Mouse (Mus musculus) kidney, embryonic 15.5 days (tissue): ENCODE measurements around the gene Mprip. TPM values are rescaled to one million over a fixed set of nuclear protein-coding genes. Genes with fewer than 3 reads are reported as not detected.
A peak's percentile ranks its signal among the peaks of the same experiment; 100 is the strongest.

Experiments
- ATAC-seq: fragments of 200-750 bp; cut with Nextera tagmentation; replicated peaks from 2 replicates; pipeline ENCODE4 v1.8.0; 2017; ENCODE audit warnings: moderate TSS enrichment; ENCODE audit not compliant: low FRiP score
- H3K27ac ChIP-seq: fragments of 300-500 bp; sonication (generic); 2 replicates; pipeline ENCODE4 v1.5.1; 2015; ENCODE audit warnings: mild to moderate bottlenecking, inconsistent platforms
- H3K27me3 ChIP-seq: fragments of 300-500 bp; sonication (generic); 2 replicates; pipeline ENCODE4 v1.6.1; 2015; ENCODE audit warnings: inconsistent platforms
- H3K36me3 ChIP-seq: fragments of 300-500 bp; sonication (generic); 2 replicates; pipeline ENCODE4 v1.6.1; 2015; ENCODE audit warnings: inconsistent platforms
- H3K4me1 ChIP-seq: fragments of 300-500 bp; sonication (generic); 2 replicates; pipeline ENCODE4 v1.6.1; 2015; ENCODE audit warnings: inconsistent platforms
- H3K4me2 ChIP-seq: fragments of 300-500 bp; sonication (generic); 2 replicates; pipeline ENCODE4 v1.6.1; 2015; ENCODE audit warnings: moderate library complexity, mild to moderate bottlenecking, inconsistent platforms
- H3K4me3 ChIP-seq: fragments of 300-500 bp; sonication (generic); replicated peaks from 2 replicates; pipeline ENCODE4 v1.5.1; 2015; ENCODE audit warnings: mild to moderate bottlenecking, inconsistent platforms
- H3K9ac ChIP-seq: fragments of 300-500 bp; sonication (generic); 2 replicates; pipeline ENCODE4 v1.6.1; 2015; ENCODE audit warnings: mild to moderate bottlenecking, inconsistent platforms
- H3K9me3 ChIP-seq: fragments of 300-500 bp; sonication (generic); replicated peaks from 2 replicates; pipeline ENCODE4 v1.6.1; 2016; ENCODE audit warnings: inconsistent platforms
- WGBS: fragments of 180-500 bp; shearing (Covaris S2); methylation state at CpG from one replicate; pipeline ENCODE4 v1.1.7; 2015; ENCODE audit warnings: mixed read lengths; 5-methylcytosine and 5-hydroxymethylcytosine counted together
- polyA plus RNA-seq: library from polyadenylated mRNA; unstranded; fragments of >200 nt; fragmentation: Nextera tagmentation; extraction: Ambion mirVana; gene quantifications from 2 replicates; pipeline ENCODE4 v1.2.1, GENCODE M21; 2015

The Mprip gene
- polyA plus RNA-seq, 1 experiment from 2014 or later = 46.7 TPM

DNA sequence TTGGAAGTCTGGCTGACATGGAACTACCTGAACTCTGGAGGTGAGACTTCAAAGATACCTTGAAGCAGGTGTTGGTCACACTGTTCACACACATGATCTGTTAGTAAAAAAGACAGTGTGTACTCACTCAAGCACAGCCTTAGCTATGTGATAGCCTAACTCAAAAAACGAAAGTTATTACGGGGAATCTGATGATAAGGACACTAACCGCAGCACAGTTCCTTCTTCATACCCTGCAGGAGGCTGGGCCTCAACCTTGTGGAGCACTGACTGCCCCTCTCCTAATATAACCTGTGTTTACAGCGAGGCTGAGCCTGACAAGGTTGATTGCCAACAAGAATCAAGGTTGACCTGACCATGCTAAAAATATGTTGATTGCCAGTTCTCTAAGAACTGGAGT lies 113.4 kb downstream of the Mprip start:
- Histone ChIP-seq H3K9ac (no peak overlapping the region), H3K36me3 (peaks cover 92% of the 10 kb centered on the region), H3K27ac (no peak overlapping the region), H3K27me3 (no peaks in the 10 kb centered on the region), H3K4me3 (no peak overlapping the region), H3K9me3 (no peaks in the 10 kb centered on the region), H3K4me1 (no peaks in the 10 kb centered on the region), H3K4me2 (no peak overlapping the region)
- no peak for ATAC-seq
- WGBS = 88% methylated on average over 4 of the region's 4 CpGs

DNA sequence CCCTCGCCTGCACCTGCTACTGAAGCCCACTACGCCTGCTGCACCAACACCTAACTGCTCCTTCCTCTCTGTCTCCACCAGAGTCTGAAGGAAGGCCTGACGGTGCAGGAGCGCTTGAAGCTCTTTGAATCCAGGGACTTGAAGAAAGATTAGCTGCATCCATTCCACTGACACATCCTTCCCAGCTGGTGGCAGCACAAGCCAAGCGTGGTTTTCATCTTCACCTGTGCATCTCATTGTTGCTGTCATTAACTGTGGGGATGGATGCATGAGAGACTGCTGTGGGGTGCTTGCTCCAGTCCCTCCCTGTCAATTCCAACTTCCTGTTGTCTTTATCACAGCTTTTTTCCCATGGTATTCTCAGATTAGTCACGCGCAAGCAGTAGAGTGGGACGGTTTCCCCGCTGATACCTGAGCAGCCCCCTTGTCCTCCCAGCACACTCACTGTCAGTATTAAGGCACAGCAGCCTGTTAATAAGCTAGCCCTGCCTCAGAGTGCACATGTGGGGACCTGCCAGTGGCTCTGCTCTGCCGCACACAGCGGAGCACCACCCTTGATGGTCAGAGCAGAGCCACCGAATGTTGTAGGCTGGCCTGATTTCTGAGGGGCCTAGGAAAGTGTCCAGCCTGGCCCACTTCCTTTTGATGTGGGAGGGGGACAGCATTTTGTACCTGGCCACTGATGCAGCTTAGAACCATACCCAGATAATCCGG lies 114.5 kb downstream of the Mprip start:
- WGBS = 79% methylated on average over 13 of the region's 13 CpGs
- no peaks in the 10 kb centered on the region for H3K27me3 ChIP-seq
- no peak overlapping the region for H3K4me2 ChIP-seq
- H3K9ac ChIP-seq = no peak overlapping the region
- no peaks in the 10 kb centered on the region for H3K4me1 ChIP-seq
- ATAC-seq = no peak
- H3K4me3 ChIP-seq = no peak overlapping the region
- no peak overlapping the region for H3K27ac ChIP-seq
- H3K36me3 ChIP-seq = peaks cover 81% of the 10 kb centered on the region
- H3K9me3 ChIP-seq = no peaks in the 10 kb centered on the region

DNA sequence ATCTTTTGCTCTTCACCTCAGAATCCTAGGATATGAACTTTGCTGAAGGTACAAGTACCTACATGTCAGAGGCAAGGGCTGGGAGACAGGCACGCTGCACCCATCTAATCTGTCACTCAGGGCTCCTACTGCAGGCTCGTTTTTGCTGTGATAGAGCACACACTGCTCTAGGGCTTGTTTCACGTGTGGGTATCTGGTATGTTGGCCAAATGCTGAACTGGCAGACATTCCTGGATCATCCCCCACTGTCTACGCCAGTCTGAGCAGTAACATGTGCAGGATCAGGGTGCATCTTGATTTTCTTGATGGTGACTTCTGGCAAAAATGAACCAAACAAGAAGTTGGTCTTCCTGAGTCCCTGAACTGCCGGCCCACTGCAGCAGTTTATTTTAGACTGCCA lies 116.2 kb downstream of the Mprip start:
- peaks cover 64% of the 10 kb centered on the region for H3K36me3 ChIP-seq
- WGBS = 88% methylated on average over 5 of the region's 5 CpGs
- H3K9me3 ChIP-seq = no peaks in the 10 kb centered on the region
- no peak overlapping the region for H3K4me2 ChIP-seq
- no peak for ATAC-seq
- no peak overlapping the region for H3K27ac ChIP-seq
- no peak overlapping the region for H3K4me3 ChIP-seq
- no peak overlapping the region for H3K9ac ChIP-seq
- no peaks in the 10 kb centered on the region for H3K4me1 ChIP-seq
- H3K27me3 ChIP-seq = no peaks in the 10 kb centered on the region

DNA sequence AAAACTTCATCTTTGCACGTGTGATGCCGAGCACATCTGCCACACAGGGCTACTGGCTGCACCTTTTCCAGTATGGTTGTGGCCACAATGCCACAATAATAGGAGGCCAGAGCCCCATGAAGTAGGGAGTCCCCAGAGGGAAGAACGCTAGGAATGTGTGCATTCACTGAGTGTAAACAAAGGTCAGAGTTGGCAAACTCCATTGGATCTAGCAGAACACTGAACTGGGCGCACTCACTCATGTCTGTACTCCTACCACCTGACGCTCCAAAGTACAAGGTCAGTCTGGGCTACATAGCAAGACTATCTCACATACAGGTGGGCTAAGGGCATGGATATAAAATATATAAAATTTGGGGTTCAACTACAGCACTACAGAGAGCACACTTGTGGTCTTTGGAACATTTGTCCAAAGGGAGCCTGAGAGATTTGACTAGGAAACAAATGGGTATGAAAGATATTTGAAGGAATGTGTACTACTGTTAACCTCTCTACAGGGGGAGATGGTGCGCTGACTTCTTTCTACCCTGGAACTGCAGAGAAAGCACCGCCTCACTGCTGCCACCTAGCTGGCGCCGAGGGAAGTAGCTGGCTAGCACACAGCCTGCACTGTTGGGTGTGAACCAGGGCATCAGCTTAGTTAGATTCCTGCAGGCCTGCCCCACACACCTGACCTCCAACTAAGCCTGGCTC lies 117.2 kb downstream of the Mprip start:
- no peak overlapping the region for H3K4me2 ChIP-seq
- H3K4me1 ChIP-seq = no peaks in the 10 kb centered on the region
- WGBS = 57% methylated on average over 9 of the region's 9 CpGs
- no peak overlapping the region for H3K27ac ChIP-seq
- no peak overlapping the region for H3K9ac ChIP-seq
- ATAC-seq = peak; percentile 49
- peaks cover 54% of the 10 kb centered on the region for H3K36me3 ChIP-seq
- H3K9me3 ChIP-seq = no peaks in the 10 kb centered on the region
- H3K4me3 ChIP-seq = no peak overlapping the region
- no peaks in the 10 kb centered on the region for H3K27me3 ChIP-seq

DNA sequence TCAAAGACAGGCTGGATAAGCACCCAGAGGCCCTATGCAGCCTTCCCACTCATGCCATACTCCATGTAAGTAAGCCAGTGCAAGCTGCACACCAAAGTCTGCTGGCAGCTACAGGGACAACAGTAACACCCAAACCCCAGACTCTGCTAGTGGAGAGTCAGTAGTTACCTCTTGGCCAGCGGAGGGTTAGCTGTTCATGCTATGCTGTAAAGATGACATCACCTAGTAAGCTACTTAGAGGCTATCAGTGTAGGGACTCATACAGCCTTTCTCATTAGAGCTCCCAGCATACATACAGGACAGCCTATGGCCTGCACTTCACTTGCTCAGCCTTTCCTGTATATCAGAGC lies 117.7 kb downstream of the Mprip start:
- ATAC-seq = no peak
- peaks cover 49% of the 10 kb centered on the region for H3K36me3 ChIP-seq
- no peaks in the 10 kb centered on the region for H3K4me1 ChIP-seq
- H3K27ac ChIP-seq = no peak overlapping the region
- WGBS = 79% methylated on average over 1 of the region's 1 CpGs
- no peaks in the 10 kb centered on the region for H3K27me3 ChIP-seq
- no peak overlapping the region for H3K9ac ChIP-seq
- no peak overlapping the region for H3K4me2 ChIP-seq
- no peaks in the 10 kb centered on the region for H3K9me3 ChIP-seq
- no peak overlapping the region for H3K4me3 ChIP-seq

DNA sequence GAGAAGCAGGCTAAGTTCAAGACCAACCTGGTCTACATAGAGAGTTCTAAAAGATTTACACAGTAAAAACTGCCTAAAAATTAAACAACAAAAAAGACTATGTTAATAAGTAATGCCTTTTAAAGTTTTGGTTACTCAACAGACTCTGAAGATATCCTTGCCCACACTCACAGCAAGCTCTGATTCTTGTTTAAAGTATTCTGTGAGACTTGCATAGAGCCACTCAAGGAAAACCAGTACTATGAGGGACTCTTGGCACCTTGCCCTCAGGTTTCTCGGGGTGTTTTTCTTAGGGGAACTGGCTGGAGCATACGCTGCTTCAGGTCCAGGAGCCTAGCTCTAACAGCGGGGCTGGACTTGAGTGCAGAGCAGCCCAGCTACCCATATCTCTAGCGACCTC lies 118.3 kb downstream of the Mprip start:
- WGBS = 78% methylated on average over 4 of the region's 4 CpGs
- H3K36me3 ChIP-seq = peaks cover 43% of the 10 kb centered on the region
- H3K4me2 ChIP-seq = no peak overlapping the region
- no peaks in the 10 kb centered on the region for H3K9me3 ChIP-seq
- H3K4me3 ChIP-seq = no peak overlapping the region
- no peaks in the 10 kb centered on the region for H3K27me3 ChIP-seq
- no peak overlapping the region for H3K9ac ChIP-seq
- ATAC-seq = no peak
- no peak overlapping the region for H3K27ac ChIP-seq
- H3K4me1 ChIP-seq = no peaks in the 10 kb centered on the region

DNA sequence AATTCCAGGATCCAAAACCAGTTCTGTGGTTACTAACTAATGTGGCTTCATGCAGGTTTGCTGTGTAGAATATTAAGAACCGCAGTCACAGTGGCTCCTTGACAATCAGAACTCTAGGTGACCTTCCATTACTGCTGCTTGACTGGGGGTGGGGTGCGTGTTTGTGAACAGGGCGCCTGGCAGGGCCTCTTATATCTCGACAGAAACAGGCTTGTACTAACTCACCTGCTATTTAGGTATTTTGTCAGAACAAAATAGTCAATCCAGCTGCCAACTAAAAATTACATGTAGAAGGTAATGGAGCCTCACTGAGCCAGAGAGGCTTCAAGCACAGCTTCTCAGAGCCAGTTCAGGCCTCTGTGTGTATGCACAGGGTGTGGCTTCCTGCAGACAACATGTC lies 119.1 kb downstream of the Mprip start:
- no peak for ATAC-seq
- H3K4me2 ChIP-seq = no peak overlapping the region
- H3K4me1 ChIP-seq = no peaks in the 10 kb centered on the region
- no peak overlapping the region for H3K27ac ChIP-seq
- no peak overlapping the region for H3K9ac ChIP-seq
- no peaks in the 10 kb centered on the region for H3K9me3 ChIP-seq
- no peaks in the 10 kb centered on the region for H3K27me3 ChIP-seq
- WGBS = 88% methylated on average over 4 of the region's 4 CpGs
- peaks cover 35% of the 10 kb centered on the region for H3K36me3 ChIP-seq
- H3K4me3 ChIP-seq = no peak overlapping the region

DNA sequence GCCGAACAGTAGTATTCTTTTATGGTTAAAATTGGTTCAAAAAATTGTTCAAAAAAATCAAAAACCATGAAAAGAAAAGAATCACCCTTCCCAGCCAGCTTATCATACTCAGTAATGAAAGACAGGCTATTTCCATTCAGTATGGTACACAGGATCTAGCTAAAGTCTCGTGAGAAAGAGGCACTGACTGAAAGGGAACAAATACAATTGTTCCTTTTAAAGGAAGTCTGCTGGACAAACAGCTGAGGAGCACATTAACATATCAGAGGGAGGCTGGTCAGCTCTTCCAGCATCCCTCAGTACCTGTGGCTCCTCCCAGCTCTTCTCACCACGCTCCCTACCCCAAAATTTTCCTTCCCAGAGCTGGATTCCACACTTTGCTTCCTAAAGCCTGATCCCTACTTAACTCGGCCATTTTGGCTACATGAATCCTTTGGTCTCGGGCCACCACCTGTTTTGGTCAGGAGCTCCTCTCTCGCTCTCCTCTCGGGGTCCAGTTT lies 121.0 kb downstream of the Mprip start:
- 83% methylated on average over 7 of the region's 7 CpGs for WGBS
- ATAC-seq = no peak
- peaks cover 7% of the 10 kb centered on the region for H3K4me1 ChIP-seq

DNA sequence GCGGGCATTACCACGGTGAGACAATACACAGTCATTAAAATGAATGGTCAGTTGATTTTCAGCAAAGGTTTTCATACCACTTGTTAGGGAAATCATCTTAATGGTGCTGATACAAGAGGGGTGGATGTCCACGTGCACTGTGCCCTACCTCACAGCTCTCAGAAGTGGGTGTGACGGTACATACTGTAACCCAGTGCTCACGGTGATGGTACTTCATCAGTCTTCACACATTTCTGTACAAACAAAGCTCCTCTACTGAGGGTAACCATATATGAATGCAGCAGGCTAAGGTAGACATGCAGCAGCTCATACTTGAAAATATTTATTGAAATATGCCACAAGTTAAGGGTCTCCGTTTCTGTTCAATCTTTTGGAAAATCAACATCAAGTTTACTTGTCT lies 122.5 kb downstream of the Mprip start:
- H3K4me3 ChIP-seq = no peak overlapping the region
- H3K27ac ChIP-seq = no peak overlapping the region
- H3K4me2 ChIP-seq = no peak overlapping the region
- H3K9me3 ChIP-seq = no peaks in the 10 kb centered on the region
- no peak for ATAC-seq
- 0 out of 2 replicates have a peak, but pooled peaks cover 2% of the 10 kb centered on the region for H3K27me3 ChIP-seq
- peaks cover 13% of the 10 kb centered on the region for H3K4me1 ChIP-seq
- 87% methylated on average over 6 of the region's 6 CpGs for WGBS
- H3K9ac ChIP-seq = no peak overlapping the region
- H3K36me3 ChIP-seq = peaks cover 2% of the 10 kb centered on the region; the same call in 1 of the 2 replicates

More for the DNA sequence above, 121.0 kb downstream of the Mprip start:
- Histone ChIP-seq H3K9me3 (no peaks in the 10 kb centered on the region), H3K9ac (no peak overlapping the region), H3K36me3 (peaks cover 16% of the 10 kb centered on the region), H3K27me3 (no peaks in the 10 kb centered on the region), H3K4me2 (no peak overlapping the region), H3K4me3 (no peak overlapping the region), H3K27ac (no peak overlapping the region)

DNA sequence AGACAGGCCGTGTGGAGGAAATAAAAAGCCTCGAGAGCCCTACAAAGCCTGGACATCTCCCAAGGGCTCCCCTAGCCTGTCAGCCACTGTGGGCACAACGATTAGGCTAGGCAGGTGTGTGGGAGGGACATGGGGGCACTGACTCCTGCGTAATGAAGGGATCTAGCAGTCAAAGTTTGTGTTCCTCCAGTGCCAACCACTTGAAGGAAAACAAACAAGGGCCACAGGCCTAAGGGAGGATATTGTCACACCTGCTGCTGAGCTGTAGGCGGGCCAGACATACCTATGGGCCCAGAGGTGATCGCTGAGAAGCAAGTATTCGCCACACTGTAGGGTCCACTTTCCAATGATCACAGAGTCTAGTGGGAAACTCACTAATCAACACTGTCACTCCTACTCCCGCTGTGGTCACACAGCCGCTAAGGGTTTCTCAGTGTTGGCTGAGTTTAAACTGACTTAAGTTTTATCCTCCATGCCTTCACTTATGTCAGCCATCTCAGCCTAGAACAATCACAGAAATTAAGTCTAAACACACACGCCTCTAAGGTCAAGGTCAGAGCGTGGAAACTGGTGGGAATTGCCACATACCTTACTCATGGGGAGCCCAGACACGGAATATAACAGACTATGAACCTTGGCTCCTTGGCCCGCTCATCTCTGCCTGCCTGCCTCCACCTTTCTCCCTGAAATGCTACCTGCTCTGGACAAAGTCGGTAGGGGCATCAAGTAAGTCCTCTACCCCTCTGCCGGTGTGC lies 125.5 kb downstream of the Mprip start:
- Histone ChIP-seq H3K4me1 (peaks cover 13% of the 10 kb centered on the region), H3K4me3 (peak overlapping the region; percentile 54), H3K27me3 (0 out of 2 replicates have a peak, but pooled peaks cover 2% of the 10 kb centered on the region), H3K27ac (no peak overlapping the region), H3K4me2 (peak overlapping the region; percentile 95), H3K36me3 (peaks cover 7% of the 10 kb centered on the region), H3K9ac (peak overlapping the region; percentile 47), H3K9me3 (no peaks in the 10 kb centered on the region)
- ATAC-seq = no peak
- WGBS = 41% methylated on average over 15 of the region's 15 CpGs

DNA sequence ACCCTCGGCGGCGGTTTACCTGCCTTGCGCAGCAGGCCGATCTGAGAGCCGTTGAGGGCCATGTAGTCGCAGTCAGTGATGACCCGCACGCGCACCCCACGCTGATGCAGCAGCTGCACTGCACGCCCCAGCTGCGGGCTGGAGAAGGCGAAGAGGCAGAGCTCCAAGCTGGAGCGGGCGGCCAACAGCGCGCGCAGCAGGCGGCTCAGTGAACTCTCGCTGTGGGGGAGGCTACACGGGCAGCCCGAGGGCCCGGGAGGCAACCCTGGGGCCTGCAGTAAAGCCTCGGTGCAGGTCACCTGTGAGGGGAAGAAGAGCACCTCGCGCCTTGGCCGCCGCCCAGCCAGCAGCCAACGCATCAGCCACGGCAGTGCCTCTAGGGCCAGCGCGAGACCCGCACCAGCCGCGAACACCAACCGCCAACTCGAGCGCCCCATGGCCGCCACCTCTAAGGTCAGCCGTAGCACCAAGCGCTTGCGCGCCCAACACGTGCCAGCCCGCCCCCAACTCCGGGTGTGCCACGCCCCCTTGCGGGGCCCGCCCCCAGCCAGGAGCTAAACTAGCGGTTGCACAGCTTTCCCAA lies 126.2 kb downstream of the Mprip start, which contains the start of gene Pld6:
Gene Pld6 (minus strand): TSS at position 447 of the 583 bp plus-strand sequence.
- WGBS = under 1% methylated on average over 51 of the region's 51 CpGs
- 0 out of 2 replicates have a peak, but pooled peaks cover 2% of the 10 kb centered on the region for H3K27me3 ChIP-seq
- H3K36me3 ChIP-seq = peaks cover 14% of the 10 kb centered on the region
- H3K4me1 ChIP-seq = peaks cover 13% of the 10 kb centered on the region
- H3K9me3 ChIP-seq = no peaks in the 10 kb centered on the region
- peak within 1 kb of the TSS; percentile 54 for H3K4me3 ChIP-seq
- ATAC-seq = peak; percentile 87
- peak within 1 kb of the TSS; percentile 95 for H3K4me2 ChIP-seq
- no peak within 1 kb of the TSS for H3K27ac ChIP-seq
- H3K9ac ChIP-seq = peak within 1 kb of the TSS; percentile 47
